Mouse (Mus musculus) stomach, embryonic 16.5 days (tissue): ENCODE measurements around the gene Znhit2. TPM values are rescaled to one million over a fixed set of nuclear protein-coding genes. Genes with fewer than 3 reads are reported as not detected.

ENCODE experiments used
- ATAC-seq: fragments of 200-750 bp; cut with Nextera tagmentation; 2 replicates; pipeline ENCODE4 v1.8.0; 2017; ENCODE audit warnings: moderate number of reproducible peaks, moderate TSS enrichment; ENCODE audit not compliant: insufficient read depth, low FRiP score
- H3K27ac ChIP-seq: fragments of 300-500 bp; sonication (generic); 2 replicates; pipeline ENCODE4 v1.5.1; 2014; ENCODE audit warnings: low read length
- H3K27me3 ChIP-seq: fragments of 300-500 bp; sonication (generic); 2 replicates; pipeline ENCODE4 v1.6.1; 2014; ENCODE audit warnings: low read length, control low read depth, mixed read lengths; ENCODE audit not compliant: control insufficient read depth, insufficient read depth
- H3K36me3 ChIP-seq: fragments of 300-500 bp; sonication (generic); 2 replicates; pipeline ENCODE4 v1.6.1; 2014; ENCODE audit warnings: low read length; ENCODE audit not compliant: control insufficient read depth, insufficient read depth
- H3K4me1 ChIP-seq: fragments of 300-500 bp; sonication (generic); 2 replicates; pipeline ENCODE4 v1.6.1; 2014; ENCODE audit warnings: low read length, control low read depth, mixed read lengths; ENCODE audit not compliant: control insufficient read depth, insufficient read depth
- H3K4me2 ChIP-seq: fragments of 300-500 bp; sonication (generic); 2 replicates; pipeline ENCODE4 v1.6.1; 2014; ENCODE audit warnings: low read depth, low read length, mixed read lengths
- H3K4me3 ChIP-seq: fragments of 300-500 bp; sonication (generic); replicated peaks from 2 replicates; pipeline ENCODE4 v1.5.1; 2014; ENCODE audit warnings: mild to moderate bottlenecking, low read length
- H3K9ac ChIP-seq: fragments of 300-500 bp; sonication (generic); 2 replicates; pipeline ENCODE4 v1.6.1; 2014; ENCODE audit warnings: low read length
- H3K9me3 ChIP-seq: fragments of 300-500 bp; sonication (generic); replicated peaks from 2 replicates; pipeline ENCODE4 v1.6.1; 2016; ENCODE audit warnings: low read length, control low read depth; ENCODE audit not compliant: control insufficient read depth
- WGBS: fragments of 180-500 bp; shearing (Covaris S2); extraction: QIAGEN DNeasy Blood & Tissue Kit; methylation state at CpG from one replicate; pipeline ENCODE4 v1.1.7; 2014; 5-methylcytosine and 5-hydroxymethylcytosine counted together
- polyA plus RNA-seq: library from polyadenylated mRNA; unstranded; fragments of >200 nt; fragmentation: Nextera tagmentation; extraction: Ambion mirVana; gene quantifications from 2 replicates; pipeline ENCODE4 v1.2.1, GENCODE M21; 2015

Znhit2 gene
- polyA plus RNA-seq, 1 experiment from 2014 or later: 26.0 TPM

DNA sequence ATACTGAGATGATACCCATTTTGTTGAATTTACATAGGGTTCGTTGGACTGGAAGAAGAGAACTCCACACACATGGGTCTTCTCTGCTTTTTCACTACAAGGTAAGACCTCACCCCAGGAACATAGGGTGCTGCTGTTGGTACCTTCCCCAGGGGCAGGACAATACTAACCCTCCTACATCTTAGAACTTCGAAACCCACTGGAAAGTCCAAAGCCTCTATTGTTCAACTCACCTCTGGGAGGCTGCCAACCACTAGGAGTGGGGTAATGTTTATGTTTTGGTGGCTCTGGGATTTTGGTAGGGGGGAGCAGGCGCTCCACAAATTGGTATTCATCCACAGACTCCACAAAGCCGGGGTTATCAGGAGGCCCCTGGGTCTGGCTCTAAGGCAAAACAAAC, 4.3 kb upstream of the Znhit2 start:
- Histone ChIP-seq H3K9me3 (no peaks in the 10 kb centered on the region), H3K36me3 (peaks cover 27% of the 10 kb centered on the region), H3K4me2 (peak overlapping the region; percentile 75), H3K4me3 (peak overlapping the region; percentile 83), H3K27ac (no peak overlapping the region), H3K27me3 (no peaks in the 10 kb centered on the region), H3K9ac (peak overlapping the region; percentile 86), H3K4me1 (peaks cover 18% of the 10 kb centered on the region)
- 44% methylated on average over 4 of the region's 4 CpGs for WGBS
- ATAC-seq: no peak

DNA sequence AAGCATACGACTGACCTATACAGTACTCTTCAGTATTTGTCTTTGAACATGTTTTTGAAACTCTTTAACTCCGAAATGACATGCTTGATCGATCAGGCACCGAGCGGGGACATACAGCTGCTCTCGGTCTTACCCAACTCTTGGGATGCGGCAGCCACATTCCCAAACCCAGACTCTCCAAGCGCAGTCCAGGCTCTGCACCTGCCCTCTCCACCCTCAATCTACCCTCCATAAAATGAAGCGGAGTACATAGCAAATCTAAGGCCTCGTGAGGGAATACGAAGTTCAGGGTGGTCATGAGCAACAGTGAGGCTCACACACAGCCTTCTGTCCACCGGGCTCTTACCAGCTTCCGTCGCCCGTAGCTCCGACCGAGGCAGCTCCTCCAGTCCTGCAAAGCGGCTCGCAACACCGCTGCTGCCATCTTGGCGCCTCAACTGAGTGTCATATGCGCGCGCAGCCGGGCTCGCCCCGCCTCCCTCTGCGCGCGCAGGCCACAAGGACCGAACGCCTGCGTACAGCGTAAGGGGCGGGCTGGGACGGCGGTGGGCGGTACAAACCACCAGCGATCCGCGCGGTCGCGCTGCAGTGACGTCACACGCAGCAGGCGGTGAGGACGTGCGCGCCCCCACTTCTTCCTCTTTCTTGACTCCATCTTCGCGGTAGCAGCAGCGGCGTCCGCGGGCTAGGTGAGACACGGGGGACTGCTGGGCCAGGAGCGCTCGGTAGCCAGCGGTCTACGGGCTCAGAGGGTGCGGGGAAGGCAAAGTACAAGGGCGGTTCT, 3.5 kb upstream of the Znhit2 start, which contains the start of the genes Mrpl49 and Fau:
Gene Mrpl49 (minus strand): TSS at position 473 of the 784 bp plus-strand sequence.
Gene Fau (plus strand): TSS at position 532 of the 784 bp plus-strand sequence.
- Histone ChIP-seq H3K36me3 (peaks cover 21% of the 10 kb centered on the region), H3K9ac (peak within 1 kb of the TSS; percentile 93), H3K27me3 (no peaks in the 10 kb centered on the region), H3K27ac (peak within 1 kb of the TSS; percentile 74), H3K9me3 (no peaks in the 10 kb centered on the region), H3K4me3 (peak within 1 kb of the TSS; percentile 83), H3K4me1 (peaks cover 24% of the 10 kb centered on the region), H3K4me2 (peak within 1 kb of the TSS; percentile 85)
- WGBS: under 1% methylated on average over 60 of the region's 63 CpGs
- peak; percentile 93 for ATAC-seq

- peak overlapping the region; percentile 93 for H3K9ac ChIP-seq
- H3K36me3 ChIP-seq: peaks cover 14% of the 10 kb centered on the region; the same call in 1 of the 2 replicates
- H3K4me3 ChIP-seq: peak overlapping the region; percentile 83
- peaks cover 30% of the 10 kb centered on the region for H3K4me1 ChIP-seq
- 22% methylated on average over 5 of the region's 5 CpGs for WGBS
- H3K9me3 ChIP-seq: no peaks in the 10 kb centered on the region
- ATAC-seq: no peak
- H3K27me3 ChIP-seq: no peaks in the 10 kb centered on the region
- peak overlapping the region; percentile 74 for H3K27ac ChIP-seq
- peak overlapping the region; percentile 85 for H3K4me2 ChIP-seq
Observed at GRCm38 (mm10) chr19:6058513-6058912, 2.5 kb upstream of the Znhit2 start.

- WGBS: 72% methylated on average over 5 of the region's 5 CpGs
- peaks cover 10% of the 10 kb centered on the region; the same call in 1 of the 2 replicates for H3K36me3 ChIP-seq
- no peaks in the 10 kb centered on the region for H3K9me3 ChIP-seq
- H3K27ac ChIP-seq: peak overlapping the region; percentile 74; the same call in 1 of the 2 replicates
- peak overlapping the region; percentile 83 for H3K4me3 ChIP-seq
- peak overlapping the region; percentile 85 for H3K4me2 ChIP-seq
- ATAC-seq: no peak
- no peaks in the 10 kb centered on the region for H3K27me3 ChIP-seq
- H3K4me1 ChIP-seq: peaks cover 30% of the 10 kb centered on the region
- peak overlapping the region; percentile 93 for H3K9ac ChIP-seq
Observed at GRCm38 (mm10) chr19:6058966-6059365, 2.0 kb upstream of the Znhit2 start.

- H3K27me3 ChIP-seq: no peaks in the 10 kb centered on the region
- 0 out of 2 replicates have a peak, but pooled peaks cover 4% of the 10 kb centered on the region for H3K36me3 ChIP-seq
- WGBS: 1% methylated on average over 44 of the region's 44 CpGs
- H3K9me3 ChIP-seq: no peaks in the 10 kb centered on the region
- peaks cover 29% of the 10 kb centered on the region for H3K4me1 ChIP-seq
- peak overlapping the region; percentile 92 for H3K4me3 ChIP-seq
- H3K4me2 ChIP-seq: peak overlapping the region; percentile 100
- ATAC-seq: no peak
- peak overlapping the region; percentile 95 for H3K27ac ChIP-seq
- H3K9ac ChIP-seq: peak overlapping the region; percentile 98
Observed at GRCm38 (mm10) chr19:6061641-6062302, 780 bp downstream of the Znhit2 start.

DNA sequence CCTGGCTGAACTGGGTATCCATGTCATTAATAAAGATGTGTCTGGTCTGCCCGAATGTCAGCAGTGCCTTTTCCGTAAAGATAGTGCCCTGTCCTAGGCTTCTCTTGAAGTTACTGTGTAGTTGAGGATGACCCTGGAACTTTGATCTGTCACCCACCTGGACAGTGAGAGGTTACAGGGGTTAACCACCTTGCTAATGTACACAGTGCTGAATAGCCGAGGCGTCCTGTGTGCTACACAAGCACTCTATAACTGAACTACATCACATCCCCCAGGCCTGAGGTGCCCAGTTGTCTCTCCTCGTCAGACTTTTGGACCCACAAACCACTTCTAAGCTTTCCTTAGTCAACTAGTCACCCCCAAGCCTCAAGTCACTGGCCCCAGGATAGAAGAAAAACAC, 1.4 kb downstream of the Znhit2 start:
- no peaks in the 10 kb centered on the region for H3K9me3 ChIP-seq
- peaks cover 34% of the 10 kb centered on the region for H3K4me1 ChIP-seq
- H3K36me3 ChIP-seq: 0 out of 2 replicates have a peak, but pooled peaks cover 4% of the 10 kb centered on the region
- no peak overlapping the region for H3K27ac ChIP-seq
- H3K27me3 ChIP-seq: no peaks in the 10 kb centered on the region
- H3K9ac ChIP-seq: peak overlapping the region; percentile 98
- peak overlapping the region; percentile 100 for H3K4me2 ChIP-seq
- WGBS: 42% methylated on average over 5 of the region's 5 CpGs
- ATAC-seq: no peak
- H3K4me3 ChIP-seq: peak overlapping the region; percentile 92

DNA sequence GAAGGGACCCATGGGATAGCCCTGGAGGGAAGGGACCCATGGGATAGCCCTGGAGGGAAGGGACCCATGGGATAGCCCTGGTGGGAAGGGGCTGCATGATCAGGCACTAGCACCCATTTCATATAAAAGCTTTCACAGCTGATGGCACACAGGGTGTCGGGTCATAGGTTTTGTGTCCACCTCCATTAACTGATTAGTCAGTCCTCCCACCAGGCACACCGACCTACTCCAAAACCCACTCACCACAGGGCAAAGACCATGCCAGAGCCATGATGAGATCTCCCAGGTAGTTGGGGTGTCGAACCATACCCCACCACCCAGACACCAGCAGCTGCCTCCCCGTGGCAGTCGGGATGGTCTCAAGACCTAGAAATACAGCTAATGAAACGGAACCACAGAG, 2.1 kb downstream of the Znhit2 start:
- Histone ChIP-seq H3K9me3 (no peaks in the 10 kb centered on the region), H3K4me3 (no peak overlapping the region), H3K9ac (no peak overlapping the region), H3K4me1 (peaks cover 36% of the 10 kb centered on the region), H3K27me3 (no peaks in the 10 kb centered on the region), H3K36me3 (0 out of 2 replicates have a peak, but pooled peaks cover 4% of the 10 kb centered on the region), H3K4me2 (no peak overlapping the region), H3K27ac (no peak overlapping the region)
- no peak for ATAC-seq
- WGBS: 92% methylated on average over 6 of the region's 6 CpGs

- peak overlapping the region; percentile 54 for H3K4me3 ChIP-seq
- peak overlapping the region; percentile 85 for H3K27ac ChIP-seq
- H3K4me2 ChIP-seq: peak overlapping the region; percentile 99
- H3K36me3 ChIP-seq: peaks cover 6% of the 10 kb centered on the region; the same call in 1 of the 2 replicates
- ATAC-seq: no peak
- no peaks in the 10 kb centered on the region for H3K9me3 ChIP-seq
- H3K4me1 ChIP-seq: peaks cover 26% of the 10 kb centered on the region
- 25% methylated on average over 5 of the region's 5 CpGs for WGBS
- peak overlapping the region; percentile 74 for H3K9ac ChIP-seq
- H3K27me3 ChIP-seq: no peaks in the 10 kb centered on the region
Observed at GRCm38 (mm10) chr19:6066571-6066970, 5.6 kb downstream of the Znhit2 start.
